Mouse (Mus musculus): Measurements from ENCODE around the gene Kcnh7.

DNA sequence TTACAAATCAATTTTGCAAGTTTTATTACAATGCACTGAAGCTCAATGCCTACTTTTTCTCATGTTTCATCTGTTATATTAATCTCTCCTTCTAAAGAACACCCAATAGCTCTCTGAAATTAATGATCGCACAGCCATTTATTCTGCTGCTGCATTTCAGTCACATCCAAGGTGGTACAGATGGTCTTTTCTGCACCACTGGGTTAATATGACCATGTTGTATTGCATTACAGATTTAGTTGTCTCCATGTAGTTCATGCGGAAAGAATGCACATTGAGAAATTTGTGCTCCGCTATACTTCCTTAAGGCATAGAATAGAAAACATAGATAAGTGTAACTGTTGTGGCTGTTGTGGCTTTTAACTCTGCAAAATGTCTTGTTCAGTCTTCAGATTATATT, 328.7 kb downstream of the Kcnh7 start:
- TF ChIP-seq GATA1 (IDR thresholded peaks at IDR 0.05; ENCODE audit: borderline replicate concordance, low read length) (no peak), FLI1 (IDR thresholded peaks at IDR 0.05; ENCODE audit: low read length) (no peak)
